Mouse (Mus musculus) heart, adult 11 months (tissue): ENCODE measurements at regions not wholly inside any gene's neighbourhood (a gene's known extent, or its start where the extent isn't known, plus 50 kb on each side); places are given as distances from the start of the nearest gene placed in this dataset.

ENCODE experiments used
- DNase-seq: peaks from one replicate; pipeline ENCODE4 v3.0.0; 2022

DNA sequence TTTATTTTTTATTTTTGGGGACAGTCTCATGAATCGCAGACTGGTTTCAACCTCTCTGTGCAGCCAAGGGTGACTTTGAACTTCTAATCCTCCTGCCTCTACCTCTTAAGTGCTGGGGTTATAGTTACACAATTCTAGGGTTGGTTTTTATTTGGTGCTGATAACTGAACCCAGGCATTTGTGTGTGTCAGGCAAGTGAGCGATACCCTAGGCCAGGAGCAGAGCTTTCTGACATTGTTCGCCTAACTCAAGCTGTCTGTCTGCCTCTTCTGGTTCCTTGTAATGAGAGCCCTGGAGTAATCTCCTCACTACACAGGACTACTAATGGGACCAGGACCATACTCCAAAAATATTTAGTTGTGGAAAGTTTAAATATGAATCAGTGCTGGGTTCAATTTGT lies 281.1 kb downstream of the Maf start:
- DNase-seq = peak; percentile 56

DNA sequence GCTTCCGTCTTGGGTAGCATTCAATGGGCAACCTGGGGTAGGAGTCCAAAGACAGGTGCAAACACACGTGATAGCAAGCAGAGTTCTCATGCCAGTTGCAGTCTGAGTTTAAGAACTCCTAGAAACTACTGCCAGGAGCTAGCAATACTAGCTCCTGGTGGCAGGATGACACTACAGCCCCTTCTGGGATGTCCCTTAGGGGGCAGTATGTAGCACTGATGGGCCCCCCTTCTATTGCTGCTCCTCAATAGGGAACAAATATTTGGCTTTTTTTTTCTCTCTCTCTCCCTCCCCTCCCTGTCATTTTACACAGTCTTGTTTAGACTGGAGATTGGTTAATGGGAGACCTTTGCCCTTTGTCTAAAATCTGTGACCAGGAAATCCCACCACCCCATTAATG lies 282.2 kb downstream of the Maf start:
- DNase-seq = peak; percentile 70

DNA sequence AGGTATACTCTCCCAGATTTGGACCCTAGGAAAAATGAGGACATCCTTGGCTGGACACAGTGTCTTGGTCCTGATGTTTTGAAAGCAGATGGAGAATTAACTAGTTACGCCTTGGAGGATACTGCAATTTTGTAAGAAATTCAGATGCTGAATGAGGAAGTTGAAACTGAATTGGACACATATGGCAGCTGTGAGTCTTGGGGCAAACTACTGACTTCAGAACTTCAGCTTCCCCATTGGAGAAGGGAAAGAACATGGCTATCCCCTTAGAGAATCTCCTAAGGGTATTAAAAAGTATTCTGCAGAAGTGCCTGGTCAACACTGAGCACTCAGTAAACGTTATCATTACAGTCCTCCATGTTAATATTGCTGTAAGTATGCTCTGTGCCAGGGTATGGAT lies 283.9 kb downstream of the Maf start:
- peak; percentile 85 for DNase-seq

DNA sequence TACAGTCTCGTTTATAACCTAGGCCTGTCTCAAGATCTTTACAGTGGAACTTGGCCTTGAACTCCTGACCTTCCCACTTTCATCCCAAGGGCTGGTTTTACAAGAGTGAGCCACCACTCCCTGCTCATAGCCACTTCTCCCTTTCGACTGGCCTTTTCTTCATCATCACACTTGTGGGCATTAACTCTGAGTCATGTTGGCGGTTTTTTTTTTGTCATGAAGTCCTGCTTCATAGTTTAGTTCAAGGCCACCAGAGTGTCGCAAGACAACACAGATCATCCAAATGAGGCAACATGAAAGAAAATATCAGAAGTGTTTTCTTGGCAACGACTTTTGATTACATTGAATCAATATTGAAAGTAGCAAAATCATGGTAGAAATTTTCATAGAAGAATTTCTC lies 284.5 kb downstream of the Maf start:
- DNase-seq = peak; percentile 82

DNA sequence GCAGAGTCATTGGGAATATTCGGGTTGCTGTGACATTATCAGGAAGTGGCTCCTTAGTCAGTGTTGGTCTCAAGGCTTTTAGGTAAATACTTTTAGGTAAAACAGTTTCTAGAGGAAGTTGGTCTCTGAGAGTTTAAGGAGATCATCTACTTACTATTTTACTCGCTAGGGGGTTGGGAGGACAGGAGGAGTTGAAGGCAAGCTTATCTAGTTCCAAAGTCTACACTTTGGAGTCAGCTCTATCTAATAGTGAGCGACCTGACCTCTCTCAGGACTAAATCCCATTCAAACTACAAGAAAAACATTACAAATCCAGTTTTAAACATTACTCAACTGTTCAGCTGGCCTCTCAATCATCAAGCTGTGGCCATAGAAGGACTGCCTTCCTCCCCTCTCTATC lies 287.1 kb downstream of the Maf start:
- DNase-seq = no peak

DNA sequence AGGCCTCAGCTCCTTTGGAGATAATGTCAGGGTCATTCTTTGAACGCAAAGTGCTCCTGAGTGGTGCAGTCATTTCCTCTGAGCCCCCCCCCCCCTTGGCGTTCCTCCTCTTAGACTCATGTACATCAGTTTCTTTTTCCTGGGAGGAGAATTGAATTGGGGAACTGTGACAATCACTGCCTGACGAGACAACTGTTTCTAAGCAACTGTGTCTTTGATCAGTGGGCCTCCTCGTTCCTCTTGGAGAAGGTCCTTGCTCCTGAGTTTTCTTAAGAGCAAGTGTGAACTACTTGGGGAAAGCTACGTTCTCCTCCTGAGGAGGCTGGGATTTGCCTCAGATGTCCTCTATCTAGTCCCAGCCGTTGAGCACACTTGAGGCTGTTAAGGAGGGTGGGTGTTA lies 287.5 kb downstream of the Maf start:
- peak; percentile 85 for DNase-seq

DNA sequence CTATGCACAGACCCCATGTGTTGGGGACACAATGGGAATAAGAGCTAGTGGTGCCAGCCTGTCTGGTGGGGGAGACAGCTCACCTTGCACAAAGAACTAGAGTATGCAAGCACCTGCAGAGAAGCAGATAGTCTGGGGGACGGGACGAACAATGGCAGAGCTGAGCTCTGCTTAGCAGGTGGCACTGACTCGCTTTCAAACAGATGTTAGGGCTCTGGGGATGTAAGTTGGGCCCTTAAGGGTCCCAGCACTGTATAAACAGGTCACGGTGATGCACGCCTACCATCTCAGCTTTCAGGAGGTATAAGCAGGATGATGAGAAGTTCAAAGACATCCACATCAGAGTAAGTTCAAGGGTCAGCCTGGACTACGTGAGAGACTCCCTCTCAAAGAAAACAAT lies 289.5 kb downstream of the Maf start:
- DNase-seq = no peak

DNA sequence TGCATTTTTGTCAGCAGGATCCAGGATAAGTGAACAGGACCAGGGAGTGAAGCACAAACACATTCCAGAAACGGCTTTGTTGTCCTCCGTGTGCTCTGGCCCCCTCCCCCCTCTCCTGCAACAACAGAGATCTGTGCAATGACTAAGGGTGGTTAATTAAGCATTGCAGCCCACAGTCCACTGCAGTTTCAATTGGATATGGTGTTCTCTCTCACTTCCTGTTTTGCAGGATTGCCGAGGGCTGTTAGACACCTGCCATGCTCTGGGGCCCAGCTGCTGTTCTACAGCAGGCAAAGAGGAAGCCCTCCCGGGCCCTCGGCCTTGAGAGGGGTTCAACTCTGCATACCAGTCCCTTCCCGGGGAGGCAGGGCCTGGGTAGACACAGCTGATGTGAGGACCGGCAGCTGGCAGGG lies 293.5 kb downstream of the Maf start:
- DNase-seq = peak; percentile 98

DNA sequence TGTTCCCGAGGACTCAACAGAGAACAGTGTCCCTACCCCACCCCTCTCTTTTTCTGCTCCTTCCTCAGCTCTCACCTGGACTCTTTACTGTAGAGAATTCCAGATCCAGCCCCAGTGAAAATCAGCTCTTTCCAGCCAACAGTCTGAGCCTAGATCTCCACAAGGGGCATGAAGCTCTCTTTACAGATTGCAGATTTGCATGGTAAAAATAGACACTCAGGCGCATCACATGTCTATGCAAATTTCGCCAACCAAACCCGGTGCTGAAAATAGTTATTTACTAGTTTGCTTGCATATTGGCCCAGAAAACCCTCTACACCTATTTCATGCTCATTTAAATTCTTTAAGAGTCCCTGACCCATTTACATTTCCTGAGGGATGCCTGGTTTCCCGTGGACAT lies 295.8 kb downstream of the Maf start:
- peak; percentile 83 for DNase-seq

DNA sequence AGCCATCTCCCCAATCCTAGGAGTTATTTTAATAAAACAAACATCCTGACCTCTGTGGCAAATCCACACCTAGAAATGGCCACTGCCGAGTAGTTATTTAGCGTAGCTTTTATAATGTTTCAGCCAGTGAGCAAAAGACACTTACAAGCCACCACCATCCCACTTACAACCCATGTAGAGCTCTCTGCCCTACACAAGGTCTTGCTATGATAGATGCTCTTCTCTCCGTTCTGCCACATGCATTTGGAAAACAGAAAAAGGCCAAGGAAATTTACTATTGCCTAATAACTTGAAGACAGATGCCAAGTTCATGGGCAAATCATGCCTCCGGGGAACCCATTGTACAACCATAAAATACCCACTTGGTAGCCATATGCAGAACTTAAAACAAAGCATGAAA lies 296.5 kb downstream of the Maf start:
- peak; percentile 55 for DNase-seq

DNA sequence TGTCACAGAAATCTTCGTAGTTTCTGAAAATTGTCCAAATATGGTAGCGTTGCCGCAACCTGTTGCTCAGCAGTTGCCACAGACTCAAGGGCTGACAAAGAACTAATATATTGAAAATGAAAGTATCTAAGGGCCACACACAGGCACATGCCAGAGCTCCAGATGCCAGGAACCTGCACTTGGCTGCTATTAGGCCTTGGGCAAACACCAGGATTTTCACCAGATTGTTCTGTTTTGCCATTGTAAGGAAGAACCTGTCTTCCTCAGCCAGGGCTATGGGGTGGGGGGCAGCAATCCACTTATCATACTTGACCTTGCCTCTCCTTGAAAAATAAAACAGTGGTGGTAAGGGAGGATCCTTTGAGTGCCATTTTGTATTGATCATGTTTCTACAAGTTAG lies 297.4 kb downstream of the Maf start:
- DNase-seq = no peak

DNA sequence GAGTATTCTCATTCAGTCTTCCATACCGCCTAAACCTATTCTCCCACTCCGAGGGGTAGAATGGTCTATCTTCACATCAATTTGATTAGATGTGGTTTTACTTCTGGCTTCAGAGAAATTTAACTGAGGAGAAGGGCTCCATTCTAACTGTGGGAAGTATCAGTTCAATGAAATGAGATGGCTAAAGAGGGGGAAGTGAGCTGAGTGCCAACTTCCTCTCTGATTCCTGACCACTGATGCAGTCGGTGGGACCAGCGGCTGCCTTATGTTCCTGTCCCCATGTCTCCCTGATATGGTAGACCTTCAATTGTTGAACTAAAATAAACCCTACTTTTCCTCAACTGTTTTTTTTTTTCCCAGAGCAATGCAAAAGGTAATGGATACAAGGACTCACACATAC lies 300.1 kb downstream of the Maf start:
- no peak for DNase-seq

DNA sequence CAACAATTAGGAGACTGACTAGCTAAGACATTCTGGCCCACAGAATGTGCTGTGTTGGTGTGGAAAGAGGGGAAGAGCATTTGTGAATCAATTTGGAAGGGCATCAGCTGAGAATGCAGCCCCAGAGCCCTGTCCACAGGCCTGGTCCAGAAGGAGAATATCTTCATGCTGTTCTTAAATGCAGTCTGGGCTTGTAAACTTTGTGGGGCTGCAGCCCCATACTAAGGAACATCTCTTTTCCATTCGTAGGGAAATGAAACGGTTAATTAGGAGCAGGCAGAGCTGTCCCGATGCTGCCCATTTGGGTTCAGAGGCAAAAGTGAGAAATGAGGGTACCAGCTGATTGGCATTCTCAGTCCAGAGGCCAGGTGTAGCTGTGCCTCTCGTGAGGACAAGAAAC lies 304.0 kb downstream of the Maf start:
- peak; percentile 78 for DNase-seq

DNA sequence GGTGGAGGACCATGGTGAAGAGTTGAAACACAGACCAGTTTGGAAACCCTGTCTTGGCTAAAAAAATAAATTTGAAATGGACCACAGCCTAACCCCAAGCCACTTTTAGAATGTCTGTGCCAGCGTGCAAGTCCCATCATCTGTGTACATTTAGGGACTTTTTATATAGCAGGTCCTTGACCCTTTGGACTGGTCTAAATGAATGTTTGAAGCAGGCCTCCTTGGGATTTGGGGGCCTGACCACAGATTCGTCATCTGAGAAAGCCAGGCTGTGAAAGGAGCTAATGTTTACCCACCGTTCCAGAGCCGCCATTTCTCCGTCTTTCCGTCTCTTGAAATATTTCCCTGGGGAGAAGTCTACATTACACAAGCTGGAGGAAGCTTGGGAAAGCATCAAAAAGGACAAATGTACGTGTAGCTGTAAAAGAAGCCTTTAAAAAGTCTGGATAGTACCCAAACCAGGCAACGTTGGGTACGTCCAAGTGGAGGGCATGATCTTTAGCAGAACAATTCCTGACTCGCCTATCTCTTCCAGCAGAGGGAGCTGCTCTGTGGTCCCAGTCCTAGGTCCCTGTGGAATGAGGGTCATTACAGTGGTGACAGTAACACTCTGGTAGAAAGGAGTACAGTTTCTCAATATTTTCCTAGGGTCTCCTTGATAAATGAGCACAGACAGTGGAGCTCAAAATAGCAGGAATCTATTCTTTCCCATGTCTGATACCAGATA lies 305.0 kb downstream of the Maf start:
- peak; percentile 84 for DNase-seq
